Mouse (Mus musculus) C2C12 (cell line): ENCODE measurements around the gene Mfsd4b1.

Experiments
- CEBPB ChIP-seq: IDR thresholded peaks from one replicate; pipeline ENCODE4 v1.6.1; 2011; ENCODE audit warnings: low read depth, mild to moderate bottlenecking, control low read depth, moderate library complexity
- CTCF ChIP-seq: IDR thresholded peaks from one replicate; pipeline ENCODE4 v1.5.1; 2011; ENCODE audit not compliant: control insufficient read depth, insufficient read depth, insufficient read length
- MAX ChIP-seq: IDR thresholded peaks from one replicate; pipeline ENCODE4 v1.6.1; 2011; ENCODE audit warnings: mild to moderate bottlenecking, control low read depth
- MYOD1 ChIP-seq: IDR thresholded peaks from one replicate; pipeline ENCODE4 v1.6.1; 2011; ENCODE audit warnings: low read depth; ENCODE audit not compliant: control insufficient read depth, insufficient read length
- USF1 ChIP-seq: IDR thresholded peaks from one replicate; pipeline ENCODE4 v1.6.1; 2011; ENCODE audit warnings: low read depth, mild to moderate bottlenecking, control low read depth, moderate library complexity

DNA sequence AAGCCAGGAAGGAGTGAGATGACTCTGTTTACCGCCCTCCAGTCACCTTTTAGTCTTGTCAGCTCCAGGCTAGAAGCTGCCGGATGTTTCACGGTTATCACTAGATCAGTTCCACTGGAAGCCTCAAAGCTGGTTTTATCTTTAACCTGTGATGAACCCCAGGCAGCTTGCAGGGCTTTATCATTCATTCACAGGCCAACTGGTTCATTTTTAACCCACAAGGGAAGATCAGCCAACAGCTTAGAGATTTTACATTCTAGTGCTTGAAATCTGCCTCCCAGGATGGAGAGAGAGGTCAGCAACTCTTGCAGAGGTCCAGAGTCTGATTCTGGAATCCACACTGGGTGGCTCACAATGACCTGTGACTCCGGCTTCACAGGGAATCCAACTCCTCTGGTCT is 33.9 kb downstream of the Mfsd4b1 start:
- TF ChIP-seq MAX: no peak
- TF ChIP-seq MYOD1: no peak
- no peak for TF ChIP-seq CTCF
- no peak for TF ChIP-seq USF1
- no peak for TF ChIP-seq CEBPB
